Mouse (Mus musculus) E14TG2a.4 (cell line): ENCODE measurements around the gene Btnl1.

Experiments
- CTCF ChIP-seq: conservative IDR thresholded peaks from 2 replicates; pipeline ENCODE4 v1.5.1; 2014; ENCODE audit warnings: low read length
- POU5F1 ChIP-seq: IDR thresholded peaks from 2 replicates; pipeline ENCODE4 v1.6.1; 2014; ENCODE audit warnings: low read length, borderline replicate concordance

GRCm38 (mm10) chr17:34377450-34378209 lies 698 bp downstream of the Btnl1 start:
- TF ChIP-seq CTCF (no peak), POU5F1 (no peak)
